Mouse (Mus musculus): ENCODE data around the gene Kcnj12.

- no peak for TF ChIP-seq POLR2A (IDR thresholded peaks at IDR 0.05; ENCODE audit: borderline replicate concordance, control insufficient read depth, low read depth, low read length)
- TF ChIP-seq CTCF (IDR thresholded peaks at IDR 0.05; ENCODE audit: control insufficient read depth, insufficient read depth, low read length) = no peak
Observed at GRCm38 (mm10) chr11:60990428-60990827, 31.9 kb upstream of the Kcnj12 start.

Data from bone marrow, adult 2 months (tissue).